Mouse (Mus musculus) bone marrow macrophage, adult 2 months (primary cell): ENCODE measurements around the gene Mtrex.

ENCODE experiments used
- CTCF ChIP-seq: IDR thresholded peaks from 2 replicates; pipeline ENCODE4 v1.5.1; 2012; ENCODE audit warnings: low read depth, mild to moderate bottlenecking, low read length, moderate library complexity
- POLR2A ChIP-seq: IDR thresholded peaks from 2 replicates; pipeline ENCODE4 v1.6.1; 2012; ENCODE audit warnings: mild to moderate bottlenecking, low read depth, low read length, borderline replicate concordance

GRCm38 (mm10) chr13:112838562-112839232 is 88.5 kb downstream of the Mtrex start:
- TF ChIP-seq CTCF (no peak), POLR2A (no peak)
